Mouse (Mus musculus) yolk sac, embryonic 10.5 days (tissue): ENCODE measurements at regions not wholly inside any gene's neighbourhood (a gene's known extent, or its start where the extent isn't known, plus 50 kb on each side); places are given as distances from the start of the nearest gene placed in this dataset.

Source experiments
- DNase-seq: peaks from one replicate; pipeline ENCODE4 v3.0.0-alpha.2; 2017; ENCODE audit warnings: low spot score

DNA sequence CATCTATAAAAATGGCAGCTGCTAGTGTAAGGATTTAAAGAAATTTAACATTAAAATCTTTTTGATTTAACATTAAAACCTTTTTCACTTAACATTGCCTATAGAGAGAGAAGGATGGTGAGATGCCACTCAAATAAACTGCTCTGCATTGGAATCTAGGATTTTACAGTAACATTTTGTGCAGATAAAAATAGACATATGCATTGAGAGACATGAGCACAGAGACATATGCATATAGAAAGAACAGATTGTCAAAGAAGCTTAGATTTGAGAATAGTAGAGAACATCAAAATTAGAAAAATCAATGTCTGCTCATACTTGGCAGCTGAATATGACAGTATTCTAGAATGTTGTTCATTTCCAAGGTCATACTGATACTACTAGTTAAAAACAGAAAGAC is 220.2 kb downstream of the Arap2 start:
- DNase-seq = no peak

DNA sequence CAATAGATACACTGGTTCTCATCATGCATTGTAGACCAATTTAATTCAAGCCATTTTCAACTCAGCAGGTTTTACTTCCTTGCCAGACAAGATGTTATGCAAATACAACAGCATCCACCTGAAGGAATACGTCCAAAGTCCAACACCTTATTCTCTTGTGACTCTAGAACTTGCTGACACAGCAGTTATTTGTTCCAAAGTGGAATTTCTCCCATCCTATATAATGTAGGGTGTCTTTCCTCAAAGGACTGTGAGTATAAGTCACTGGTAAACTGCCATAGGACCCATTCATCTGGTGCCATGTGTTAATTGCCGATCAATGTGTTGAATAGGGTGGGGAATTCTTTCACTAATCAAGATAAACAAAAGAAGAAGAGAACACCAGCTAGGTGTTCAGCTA is 226.7 kb downstream of the Arap2 start:
- DNase-seq = no peak

DNA sequence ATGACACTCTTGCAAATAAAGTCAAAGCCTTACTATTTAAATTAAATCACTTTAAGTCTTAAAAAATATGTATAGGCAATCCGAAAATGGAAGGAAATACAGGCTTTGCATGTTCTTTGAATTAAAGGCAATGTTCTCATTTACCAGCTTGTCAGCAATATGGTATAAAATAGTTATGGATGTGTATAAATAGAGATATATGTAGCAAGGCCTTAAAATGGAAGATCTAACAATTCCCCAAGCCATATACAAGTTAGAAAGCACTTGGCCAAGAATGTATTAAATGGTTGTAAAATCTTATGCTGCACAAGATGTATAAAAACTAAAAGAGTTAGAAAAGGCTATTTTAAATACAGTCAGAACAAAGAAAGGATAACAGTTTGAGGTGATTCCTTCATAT is 254.1 kb downstream of the Arap2 start:
- DNase-seq = no peak

DNA sequence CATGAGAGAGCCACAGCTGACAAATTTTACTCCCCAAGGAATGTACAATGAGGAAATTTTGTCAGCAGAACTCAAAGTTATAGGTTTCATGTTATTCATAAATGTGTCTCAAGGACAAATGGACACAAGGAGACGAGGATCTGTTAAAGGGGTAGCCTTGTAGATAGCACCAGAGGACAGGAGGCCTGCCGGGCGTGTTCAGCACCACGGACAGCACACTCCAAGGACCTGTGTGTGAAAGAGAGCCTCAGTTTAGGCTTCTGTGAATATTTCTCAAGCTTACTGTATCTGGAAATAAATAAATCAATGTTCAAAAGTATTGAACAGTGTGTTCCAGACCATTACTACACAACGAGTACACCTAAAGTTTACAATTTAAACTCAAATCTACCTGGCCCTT is 282.4 kb downstream of the Arap2 start:
- DNase-seq = peak; percentile 6

DNA sequence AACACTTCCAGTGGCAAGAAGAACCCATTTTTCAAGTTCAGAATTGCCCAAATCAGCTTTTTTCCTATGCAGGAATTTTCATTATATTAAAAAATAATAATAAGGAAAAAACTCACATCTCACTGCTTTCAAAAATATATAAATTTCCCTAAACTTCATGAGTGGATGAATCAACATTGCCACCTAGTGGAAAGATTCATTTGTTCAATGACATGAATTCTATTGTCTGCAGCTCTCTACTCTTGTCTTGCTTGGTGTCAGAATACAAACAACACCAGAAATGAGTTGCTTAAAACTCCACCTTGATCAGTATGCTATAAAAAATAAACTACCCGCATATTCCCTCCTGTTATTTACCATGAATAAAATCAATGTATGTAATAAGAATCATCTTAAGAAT is 285.0 kb downstream of the Arap2 start:
- DNase-seq = no peak

DNA sequence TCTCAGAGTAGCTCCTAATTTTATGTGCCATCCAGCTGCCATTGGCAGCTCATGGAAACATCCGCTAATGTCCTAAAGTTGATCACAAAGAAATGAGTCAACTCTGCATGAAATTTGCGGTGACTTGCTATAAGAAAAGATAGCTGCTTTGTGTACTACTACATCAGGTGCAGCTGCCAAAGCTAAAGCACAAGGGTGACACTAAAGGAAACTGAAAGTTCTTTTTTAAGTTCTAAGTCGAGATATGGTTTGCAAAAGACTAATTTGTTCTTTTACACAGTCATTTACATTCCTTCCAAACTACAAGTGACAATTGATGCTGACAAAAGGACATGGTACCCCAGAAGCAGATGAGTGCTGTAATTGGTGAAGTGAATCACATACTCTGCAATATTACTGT is 292.5 kb downstream of the Arap2 start:
- no peak for DNase-seq

DNA sequence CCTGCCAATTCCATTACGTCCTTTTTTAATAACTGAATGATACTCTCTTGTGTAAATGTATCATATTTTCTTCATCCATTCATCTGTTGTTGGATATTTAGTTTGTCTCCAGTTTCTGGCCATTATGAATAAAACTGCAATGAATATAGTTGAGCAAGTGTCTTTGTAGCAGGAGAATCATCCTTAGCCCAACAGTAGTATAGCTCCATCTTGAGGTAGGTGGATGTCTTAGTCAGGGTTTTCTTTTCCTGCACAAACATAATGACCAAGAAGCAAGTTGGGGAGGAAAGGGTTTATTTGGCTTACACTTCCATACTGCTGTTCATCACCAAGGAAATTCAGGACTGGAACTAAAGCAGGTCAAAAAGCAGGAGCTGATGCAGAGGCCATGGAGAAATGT is 299.2 kb downstream of the Arap2 start:
- no peak for DNase-seq

DNA sequence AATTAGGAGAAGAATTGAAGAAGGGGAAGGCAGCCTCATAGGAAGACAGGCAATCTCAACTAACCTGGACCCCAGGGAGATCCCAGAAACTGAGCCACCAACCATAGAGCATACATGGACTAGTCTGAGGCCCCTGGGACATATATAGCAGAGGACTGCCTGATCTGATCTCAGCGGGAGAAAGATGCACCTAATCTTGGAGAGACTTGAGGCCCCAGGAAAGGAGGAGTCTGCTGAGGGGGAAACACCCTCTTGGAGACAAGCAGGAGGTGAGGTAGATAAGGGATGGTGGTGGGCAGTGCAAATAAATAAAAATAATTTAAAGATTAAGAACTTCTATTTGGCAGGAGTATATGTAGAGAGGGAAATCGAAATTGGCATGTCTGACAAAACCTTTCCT is 303.4 kb downstream of the Arap2 start:
- DNase-seq = no peak
